Mouse (Mus musculus) erythroblast, embryonic 14.5 days (primary cell): Measurements from ENCODE around the gene Dlx4. TPM values are rescaled to one million over a fixed set of nuclear protein-coding genes. Genes with fewer than 3 reads are reported as not detected.

Experiments used
- H3K27me3 ChIP-seq: 2 replicates; pipeline ENCODE4 v1.6.1; 2012; ENCODE audit warnings: inconsistent platforms; ENCODE audit not compliant: control insufficient read depth
- H3K36me3 ChIP-seq: 2 replicates; pipeline ENCODE4 v1.6.1; 2012; ENCODE audit warnings: mild to moderate bottlenecking, inconsistent platforms; ENCODE audit not compliant: control insufficient read depth
- H3K4me1 ChIP-seq: 2 replicates; pipeline ENCODE4 v1.6.1; 2012; ENCODE audit warnings: inconsistent platforms; ENCODE audit not compliant: control insufficient read depth
- H3K4me3 ChIP-seq: replicated peaks from 2 replicates; pipeline ENCODE3; 2012; ENCODE audit warnings: moderate library complexity, mild to moderate bottlenecking, inconsistent platforms
- H3K9me3 ChIP-seq: 2 replicates; pipeline ENCODE4 v1.6.1; 2012; ENCODE audit warnings: low read length, inconsistent platforms, mixed read lengths; ENCODE audit not compliant: control insufficient read depth
- GATA1 ChIP-seq: IDR thresholded peaks from 2 replicates; pipeline ENCODE4 v1.6.1; 2012; ENCODE audit warnings: low read length, inconsistent platforms, mixed read lengths
- TAL1 ChIP-seq: IDR thresholded peaks from 3 replicates; pipeline ENCODE4 v1.6.1; 2012; ENCODE audit warnings: low read length, inconsistent platforms, mixed read lengths
- polyA plus RNA-seq: library from polyadenylated mRNA; stranded (reverse); fragments of >175 nt; gene quantifications from 2 replicates; pipeline ENCODE4 v1.2.3, GENCODE M21; 2012

Gene Dlx4
- not detected in 2 replicates for polyA plus RNA-seq

GRCm38 (mm10) chr11:95145851-95146403 is at the start of gene Dlx4:
TSS of gene Dlx4 (minus strand) at chr11:95146263.
- Histone ChIP-seq H3K4me3 (peak within 1 kb of the TSS; percentile 36), H3K36me3 (no peaks in the 10 kb centered on the region), H3K27me3 (peaks cover 100% of the 10 kb centered on the region), H3K9me3 (peaks cover 6% of the 10 kb centered on the region; the same call in 1 of the 2 replicates), H3K4me1 (peaks cover 17% of the 10 kb centered on the region)
- no peak for TF ChIP-seq TAL1
- no peak for TF ChIP-seq GATA1

- Histone ChIP-seq H3K4me3 (no peak overlapping the region), H3K27me3 (peaks cover 3% of the 10 kb centered on the region), H3K9me3 (no peaks in the 10 kb centered on the region), H3K36me3 (no peaks in the 10 kb centered on the region), H3K4me1 (no peaks in the 10 kb centered on the region)
- TF ChIP-seq TAL1 = no peak
- TF ChIP-seq GATA1 = no peak
Measured at GRCm38 (mm10) chr11:95189863-95190262, 43.8 kb upstream of the Dlx4 start.

GRCm38 (mm10) chr11:95186826-95187225 is 40.8 kb upstream of the Dlx4 start:
- TF ChIP-seq GATA1 = no peak
- TF ChIP-seq TAL1 = no peak
- Histone ChIP-seq H3K36me3 (no peaks in the 10 kb centered on the region), H3K27me3 (peaks cover 3% of the 10 kb centered on the region), H3K4me3 (no peak overlapping the region), H3K9me3 (no peaks in the 10 kb centered on the region), H3K4me1 (no peaks in the 10 kb centered on the region)

- Histone ChIP-seq H3K27me3 (peaks cover 5% of the 10 kb centered on the region), H3K4me1 (no peaks in the 10 kb centered on the region), H3K9me3 (no peaks in the 10 kb centered on the region), H3K36me3 (no peaks in the 10 kb centered on the region), H3K4me3 (no peak overlapping the region)
- TF ChIP-seq TAL1 (no peak), GATA1 (no peak)
Measured at GRCm38 (mm10) chr11:95185700-95186099, 39.6 kb upstream of the Dlx4 start.

GRCm38 (mm10) chr11:95184561-95184960 is 38.5 kb upstream of the Dlx4 start:
- Histone ChIP-seq H3K4me3 (no peak overlapping the region), H3K9me3 (no peaks in the 10 kb centered on the region), H3K4me1 (no peaks in the 10 kb centered on the region), H3K36me3 (no peaks in the 10 kb centered on the region), H3K27me3 (peaks cover 5% of the 10 kb centered on the region)
- TF ChIP-seq TAL1 = no peak
- no peak for TF ChIP-seq GATA1

- Histone ChIP-seq H3K4me3 (no peak overlapping the region), H3K36me3 (no peaks in the 10 kb centered on the region), H3K9me3 (no peaks in the 10 kb centered on the region), H3K4me1 (no peaks in the 10 kb centered on the region), H3K27me3 (peaks cover 2% of the 10 kb centered on the region; the same call in 1 of the 2 replicates)
- no peak for TF ChIP-seq GATA1
Measured at GRCm38 (mm10) chr11:95179311-95179710, 33.2 kb upstream of the Dlx4 start.

- Histone ChIP-seq H3K27me3 (no peaks in the 10 kb centered on the region; the same call in 1 of the 2 replicates), H3K9me3 (no peaks in the 10 kb centered on the region), H3K36me3 (no peaks in the 10 kb centered on the region), H3K4me3 (no peak overlapping the region), H3K4me1 (no peaks in the 10 kb centered on the region)
- no peak for TF ChIP-seq GATA1
- no peak for TF ChIP-seq TAL1
Measured at GRCm38 (mm10) chr11:95165857-95166256, 19.8 kb upstream of the Dlx4 start.

- Histone ChIP-seq H3K9me3 (no peaks in the 10 kb centered on the region), H3K27me3 (peaks cover 7% of the 10 kb centered on the region), H3K36me3 (no peaks in the 10 kb centered on the region), H3K4me3 (no peak overlapping the region), H3K4me1 (no peaks in the 10 kb centered on the region)
- TF ChIP-seq GATA1 (no peak), TAL1 (no peak)
Measured at GRCm38 (mm10) chr11:95161708-95162107, 15.6 kb upstream of the Dlx4 start.

- no peaks in the 10 kb centered on the region for H3K36me3 ChIP-seq
- H3K27me3 ChIP-seq = peaks cover 7% of the 10 kb centered on the region
- H3K4me3 ChIP-seq = no peak overlapping the region
- no peak for TF ChIP-seq GATA1
- no peak for TF ChIP-seq TAL1
- H3K4me1 ChIP-seq = no peaks in the 10 kb centered on the region
- H3K9me3 ChIP-seq = no peaks in the 10 kb centered on the region
Measured at GRCm38 (mm10) chr11:95160693-95161092, 14.6 kb upstream of the Dlx4 start.
